Mouse (Mus musculus) ES-E14 (cell line): ENCODE measurements around the gene Chga. TPM values are rescaled to one million over a fixed set of nuclear protein-coding genes. Genes with fewer than 3 reads are reported as not detected.

Experiments
- DNase-seq: peaks from one replicate; pipeline ENCODE4 v3.0.0-alpha.2; 2013; ENCODE audit warnings: low read depth, low spot score
- H3K27ac ChIP-seq: 2 replicates; pipeline ENCODE4 v1.5.1; 2012; ENCODE audit warnings: low read depth, mild to moderate bottlenecking, low read length, moderate library complexity, mixed read lengths; ENCODE audit not compliant: poor library complexity, insufficient read depth, severe bottlenecking
- H3K36me3 ChIP-seq: 2 replicates; pipeline ENCODE4 v1.6.1; 2012; ENCODE audit warnings: mild to moderate bottlenecking, low read length, moderate library complexity, mixed read lengths; ENCODE audit not compliant: control insufficient read depth, poor library complexity, insufficient read depth, severe bottlenecking
- H3K4me1 ChIP-seq, 2 experiments: fragments of 150-350 bp in 1 of 2; sonication (generic) in 1 of 2; 2 replicates each; pipeline ENCODE4 v1.6.1; 2012; ENCODE audit warnings: low read length in 2 of 2, mild to moderate bottlenecking in 1 of 2, mixed read lengths in 1 of 2; ENCODE audit not compliant: control insufficient read depth in 2 of 2, insufficient read depth in 2 of 2, poor library complexity in 1 of 2
- H3K4me3 ChIP-seq, 2 experiments: fragments of 150-350 bp in 1 of 2; sonication (generic) in 1 of 2; 2 replicates each; pipeline ENCODE4 v1.5.1; 2012; ENCODE audit warnings: low read length in 2 of 2, low read depth in 1 of 2, mild to moderate bottlenecking in 1 of 2, mixed read lengths in 1 of 2; ENCODE audit not compliant: insufficient read depth in 1 of 2, poor library complexity in 1 of 2, severe bottlenecking in 1 of 2
- H3K9ac ChIP-seq: 2 replicates; pipeline ENCODE4 v1.6.1; 2012; ENCODE audit warnings: low read depth, mild to moderate bottlenecking, low read length, mixed read lengths; ENCODE audit not compliant: poor library complexity, insufficient read depth, severe bottlenecking
- H3K9me3 ChIP-seq: fragments of 150-350 bp; sonication (generic); 2 replicates; pipeline ENCODE4 v1.6.1; 2012; ENCODE audit warnings: low read depth, mild to moderate bottlenecking, low read length; ENCODE audit not compliant: control insufficient read depth, insufficient read depth
- CHD2 ChIP-seq: IDR thresholded peaks from 2 replicates; pipeline ENCODE4 v1.6.1; 2014; ENCODE audit warnings: mild to moderate bottlenecking, low read depth, low read length, inconsistent platforms
- HCFC1 ChIP-seq: IDR thresholded peaks from 2 replicates; pipeline ENCODE4 v1.6.1; 2012; ENCODE audit warnings: low read length, inconsistent platforms, borderline replicate concordance; ENCODE audit not compliant: insufficient read depth
- MAFK ChIP-seq: IDR thresholded peaks from 2 replicates; pipeline ENCODE4 v1.6.1; 2014; ENCODE audit warnings: mild to moderate bottlenecking, low read depth, low read length, inconsistent platforms; ENCODE audit not compliant: insufficient read depth
- ZC3H11A ChIP-seq: IDR thresholded peaks from 2 replicates; pipeline ENCODE4 v1.6.1; 2012; ENCODE audit warnings: low read depth, mild to moderate bottlenecking, inconsistent platforms, low read length, borderline replicate concordance
- ZNF384 ChIP-seq: IDR thresholded peaks from 2 replicates; pipeline ENCODE4 v1.6.1; 2012; ENCODE audit warnings: low read depth, low read length, inconsistent platforms
- in situ Hi-C, 2 experiments: fragments of 600-800 bp; cut with MboI; formaldehyde crosslinking; loops; one replicate each; pipeline ENCODE4 v1.15.1; 2025; ENCODE audit warnings: low sequenced_read_pairs in 2 of 2, inconsistent platforms in 1 of 2; ENCODE audit not compliant: unreplicated experiment in 2 of 2
- total RNA-seq: library from RNA; depleted of rRNA; stranded (reverse); fragments of 300-350 nt; gene quantifications from 2 replicates; pipeline ENCODE4 v1.2.3, GENCODE M21; 2012

Gene Chga
- total RNA-seq, 1 experiment, result 11.9 TPM

GRCm38 (mm10) chr12:102600345-102600744, 45.6 kb downstream of the Chga start:
- in situ Hi-C loops, result no loop called here
- no peak overlapping the region for H3K27ac ChIP-seq

GRCm38 (mm10) chr12:102601847-102602246, 47.1 kb downstream of the Chga start:
- H3K9ac ChIP-seq, result no peak overlapping the region
- DNase-seq, result no peak
- no peak for TF ChIP-seq HCFC1
- TF ChIP-seq ZC3H11A, result no peak
- TF ChIP-seq ZNF384, result no peak
- TF ChIP-seq CHD2, result no peak
- TF ChIP-seq MAFK, result no peak
- H3K36me3 ChIP-seq, result peaks cover 24% of the 10 kb centered on the region
- no peak overlapping the region for H3K4me3 ChIP-seq
- H3K4me1 ChIP-seq, result peaks cover 0 to 14% of the 10 kb centered on the region in 2 experiments; a peak in 3 of 4 replicates
- H3K27ac ChIP-seq, result no peak overlapping the region
- no peaks in the 10 kb centered on the region for H3K9me3 ChIP-seq
- in situ Hi-C loops, result no loop called here

More at GRCm38 (mm10) chr12:102600345-102600744, 45.6 kb downstream of the Chga start:
- H3K9ac ChIP-seq, result no peak overlapping the region
- peaks cover 0 to 14% of the 10 kb centered on the region in 2 experiments; a peak in 3 of 4 replicates for H3K4me1 ChIP-seq
- peaks cover 14% of the 10 kb centered on the region; the same call in 1 of the 2 replicates for H3K36me3 ChIP-seq
- no peaks in the 10 kb centered on the region for H3K9me3 ChIP-seq
- DNase-seq, result no peak
- H3K4me3 ChIP-seq, result no peak overlapping the region
- no peak for TF ChIP-seq ZC3H11A
- TF ChIP-seq MAFK, result no peak
- no peak for TF ChIP-seq HCFC1
- no peak for TF ChIP-seq ZNF384
- TF ChIP-seq CHD2, result no peak

GRCm38 (mm10) chr12:102602255-102603041, 47.7 kb downstream of the Chga start:
- H3K36me3 ChIP-seq, result peaks cover 24% of the 10 kb centered on the region
- H3K4me3 ChIP-seq, result no peak overlapping the region
- no peak for TF ChIP-seq ZNF384
- no peak for TF ChIP-seq CHD2
- no peak for TF ChIP-seq MAFK
- TF ChIP-seq ZC3H11A, result no peak
- TF ChIP-seq HCFC1, result no peak
- no peak overlapping the region for H3K9ac ChIP-seq
- in situ Hi-C loops, result no loop called here
- no peak overlapping the region for H3K27ac ChIP-seq
- H3K9me3 ChIP-seq, result no peaks in the 10 kb centered on the region
- no peak for DNase-seq
- peaks cover 2 to 20% of the 10 kb centered on the region in 2 experiments; a peak in 3 of 4 replicates for H3K4me1 ChIP-seq

- no peak for DNase-seq
- in situ Hi-C loops, result no loop called here
- H3K9me3 ChIP-seq, result no peaks in the 10 kb centered on the region
Measured at GRCm38 (mm10) chr12:102605607-102606006, 50.8 kb downstream of the Chga start.

More at GRCm38 (mm10) chr12:102605607-102606006, 50.8 kb downstream of the Chga start:
- Histone ChIP-seq H3K9ac (no peak overlapping the region), H3K27ac (no peak overlapping the region), H3K36me3 (peaks cover 27% of the 10 kb centered on the region), H3K4me1 (peaks cover 8 to 23% of the 10 kb centered on the region in 2 experiments; a peak in 3 of 4 replicates), H3K4me3 (no peak overlapping the region)
- TF ChIP-seq HCFC1 (no peak), ZC3H11A (no peak), MAFK (no peak), CHD2 (no peak), ZNF384 (no peak)
